Mouse (Mus musculus) kidney, embryonic 14.5 days (tissue): Measurements from ENCODE around the gene Pttg1. TPM values are rescaled to one million over a fixed set of nuclear protein-coding genes. Genes with fewer than 3 reads are reported as not detected.
A peak's percentile ranks its signal among the peaks of the same experiment; 100 is the strongest.

Source experiments
- ATAC-seq: fragments of 200-750 bp; cut with Nextera tagmentation; 2 replicates; pipeline ENCODE4 v1.8.0; 2017; ENCODE audit warnings: moderate number of reproducible peaks, mild to moderate bottlenecking, moderate TSS enrichment, moderate library complexity; ENCODE audit not compliant: low FRiP score, low TSS enrichment
- H3K27ac ChIP-seq: fragments of 300-500 bp; sonication (generic); 2 replicates; pipeline ENCODE4 v1.5.1; 2014; ENCODE audit warnings: low read depth, mild to moderate bottlenecking, low read length, moderate library complexity, mixed read lengths
- H3K27me3 ChIP-seq: fragments of 300-500 bp; sonication (generic); 2 replicates; pipeline ENCODE4 v1.6.1; 2014; ENCODE audit warnings: mild to moderate bottlenecking, low read length; ENCODE audit not compliant: control insufficient read depth, insufficient read depth
- H3K36me3 ChIP-seq: fragments of 300-500 bp; sonication (generic); 2 replicates; pipeline ENCODE4 v1.6.1; 2014; ENCODE audit warnings: low read length, mixed read lengths; ENCODE audit not compliant: control insufficient read depth, insufficient read depth
- H3K4me1 ChIP-seq: fragments of 300-500 bp; sonication (generic); 2 replicates; pipeline ENCODE4 v1.6.1; 2014; ENCODE audit warnings: low read length, mixed read lengths; ENCODE audit not compliant: control insufficient read depth, insufficient read depth
- H3K4me2 ChIP-seq: fragments of 300-500 bp; sonication (generic); replicated peaks from 2 replicates; pipeline ENCODE4 v1.6.1; 2014; ENCODE audit warnings: low read depth, mild to moderate bottlenecking, low read length
- H3K4me3 ChIP-seq: fragments of 300-500 bp; sonication (generic); 2 replicates; pipeline ENCODE4 v1.5.1; 2014; ENCODE audit warnings: mild to moderate bottlenecking, low read length
- H3K9ac ChIP-seq: fragments of 300-500 bp; sonication (generic); 2 replicates; pipeline ENCODE4 v1.6.1; 2014; ENCODE audit warnings: low read depth, mild to moderate bottlenecking, low read length, moderate library complexity
- H3K9me3 ChIP-seq: fragments of 300-500 bp; sonication (generic); 2 replicates; pipeline ENCODE4 v1.6.1; 2016; ENCODE audit warnings: low read length; ENCODE audit not compliant: control insufficient read depth
- WGBS: fragments of 180-500 bp; shearing (Covaris S2); extraction: QIAGEN DNeasy Blood & Tissue Kit; methylation state at CpG from one replicate; pipeline ENCODE4 v1.1.7; 2014; 5-methylcytosine and 5-hydroxymethylcytosine counted together
- polyA plus RNA-seq: library from polyadenylated mRNA; unstranded; fragments of >200 nt; fragmentation: Nextera tagmentation; extraction: Ambion mirVana; gene quantifications from 2 replicates; pipeline ENCODE4 v1.2.1, GENCODE M21; 2014

Pttg1 gene
- polyA plus RNA-seq = 105 and 129 TPM in 2 replicates

DNA sequence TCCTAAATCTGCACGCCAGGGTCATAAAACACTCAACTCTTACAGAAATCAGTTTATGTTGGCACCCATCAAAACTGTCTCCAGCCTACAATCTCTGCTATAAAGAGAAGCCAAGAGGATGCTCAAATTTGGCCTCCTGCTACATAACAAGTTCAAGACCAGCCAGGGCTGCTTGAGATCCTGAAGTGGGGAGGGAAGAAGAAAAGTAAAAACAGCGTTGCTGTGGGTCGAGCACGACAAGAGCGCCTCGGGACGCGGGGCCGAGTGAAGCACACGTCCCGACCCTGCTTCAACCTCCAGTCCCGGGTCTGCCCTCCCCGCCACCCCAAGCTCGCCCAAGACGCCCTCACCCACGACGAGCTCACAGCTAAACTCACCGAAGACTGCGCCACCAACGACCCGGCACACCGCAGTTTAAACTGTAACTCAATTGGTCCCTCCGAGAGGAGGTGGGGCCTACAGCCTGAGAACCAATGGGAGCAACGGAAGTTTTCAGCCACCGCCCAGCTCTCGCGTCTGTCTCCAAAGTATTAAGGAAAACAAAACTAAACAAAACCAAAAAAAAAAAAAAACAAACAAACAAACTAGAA lies at the start of gene Pttg1:
Pttg1 (minus strand) TSS at position 428 of the 590 bp plus-strand sequence.
- peak; percentile 97 for ATAC-seq
- H3K4me2 ChIP-seq = peak within 1 kb of the TSS; percentile 46
- no peaks in the 10 kb centered on the region for H3K9me3 ChIP-seq
- H3K9ac ChIP-seq = peak within 1 kb of the TSS; percentile 69
- 3% methylated on average over 27 of the region's 27 CpGs for WGBS
- H3K36me3 ChIP-seq = no peaks in the 10 kb centered on the region
- H3K27ac ChIP-seq = peak within 1 kb of the TSS; percentile 47; the same call in 1 of the 2 replicates
- 0 out of 2 replicates have a peak, but pooled peaks cover 6% of the 10 kb centered on the region for H3K4me1 ChIP-seq
- peak within 1 kb of the TSS; percentile 59 for H3K4me3 ChIP-seq
- H3K27me3 ChIP-seq = no peaks in the 10 kb centered on the region

DNA sequence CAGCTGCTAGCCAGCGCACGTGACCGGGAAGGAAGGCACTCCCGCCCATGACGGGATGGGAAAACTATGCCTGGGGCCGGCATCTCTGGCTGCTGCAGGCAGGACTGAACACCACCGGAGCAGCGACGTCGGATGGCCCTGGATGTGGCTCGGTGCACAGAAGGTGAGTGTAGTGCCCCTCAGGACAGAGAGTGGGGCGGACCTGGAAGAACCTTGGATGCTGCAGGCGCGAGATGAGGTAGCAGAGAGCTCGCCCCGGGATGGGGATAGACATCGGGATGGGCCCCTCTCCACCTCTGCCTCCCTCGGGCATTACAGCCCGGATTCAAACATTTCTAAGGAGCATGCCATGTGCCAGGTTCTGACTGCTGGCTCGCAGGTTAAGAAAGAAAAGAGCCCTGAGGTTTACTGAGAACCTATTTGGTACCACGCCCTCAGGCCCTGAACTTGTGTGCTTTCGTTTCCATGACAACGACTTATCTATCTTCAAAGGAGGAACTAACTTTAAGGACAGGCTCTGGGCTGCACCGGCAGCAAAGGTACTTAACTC lies 48.2 kb upstream of the Pttg1 start, which contains the start of gene C1qtnf2:
C1qtnf2 (plus strand) TSS at position 52 of the 550 bp plus-strand sequence.
- H3K4me2 ChIP-seq = peak within 1 kb of the TSS; percentile 42
- H3K27ac ChIP-seq = no peak within 1 kb of the TSS
- H3K27me3 ChIP-seq = no peaks in the 10 kb centered on the region
- peak; percentile 78; the same call in 1 of the 2 replicates for ATAC-seq
- H3K4me3 ChIP-seq = peak within 1 kb of the TSS; percentile 28; the same call in 1 of the 2 replicates
- H3K4me1 ChIP-seq = peaks cover 11% of the 10 kb centered on the region; the same call in 1 of the 2 replicates
- no peaks in the 10 kb centered on the region for H3K9me3 ChIP-seq
- H3K9ac ChIP-seq = peak within 1 kb of the TSS; percentile 1; the same call in 1 of the 2 replicates
- H3K36me3 ChIP-seq = no peaks in the 10 kb centered on the region
- WGBS = 4% methylated on average over 24 of the region's 24 CpGs

DNA sequence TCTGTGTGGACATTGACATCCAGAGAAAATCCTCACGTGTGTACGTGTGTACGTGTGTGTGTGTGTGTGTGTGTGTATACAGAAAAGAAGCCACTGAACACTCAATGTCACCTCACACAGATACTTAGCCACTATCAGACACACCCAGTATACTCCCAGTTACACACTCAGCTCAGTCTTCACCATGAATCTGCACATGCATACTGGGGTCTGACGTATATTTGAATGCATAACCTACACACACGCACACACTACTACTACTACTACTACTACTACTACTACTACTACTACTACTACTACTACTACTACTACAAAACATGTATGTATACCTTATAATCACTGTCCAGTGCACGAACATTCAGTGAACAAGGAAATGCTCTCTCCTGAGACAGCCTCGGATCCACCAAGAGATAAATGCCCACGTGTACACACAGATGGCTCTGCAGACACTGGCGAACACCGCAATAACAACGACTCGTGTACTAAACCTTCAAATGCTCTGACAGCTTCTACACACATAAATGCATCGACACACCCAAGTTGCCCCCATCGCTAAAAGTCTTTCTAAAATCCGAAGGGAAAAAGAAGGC lies 47.7 kb upstream of the Pttg1 start:
- no peaks in the 10 kb centered on the region for H3K27me3 ChIP-seq
- WGBS = 55% methylated on average over 15 of the region's 15 CpGs
- H3K9me3 ChIP-seq = no peaks in the 10 kb centered on the region
- H3K36me3 ChIP-seq = no peaks in the 10 kb centered on the region
- peak; percentile 36; the same call in 1 of the 2 replicates for ATAC-seq
- peak overlapping the region; percentile 42 for H3K4me2 ChIP-seq
- H3K4me3 ChIP-seq = peak overlapping the region; percentile 28; the same call in 1 of the 2 replicates
- H3K4me1 ChIP-seq = peaks cover 11% of the 10 kb centered on the region; the same call in 1 of the 2 replicates
- H3K9ac ChIP-seq = peak overlapping the region; percentile 1; the same call in 1 of the 2 replicates
- no peak overlapping the region for H3K27ac ChIP-seq

DNA sequence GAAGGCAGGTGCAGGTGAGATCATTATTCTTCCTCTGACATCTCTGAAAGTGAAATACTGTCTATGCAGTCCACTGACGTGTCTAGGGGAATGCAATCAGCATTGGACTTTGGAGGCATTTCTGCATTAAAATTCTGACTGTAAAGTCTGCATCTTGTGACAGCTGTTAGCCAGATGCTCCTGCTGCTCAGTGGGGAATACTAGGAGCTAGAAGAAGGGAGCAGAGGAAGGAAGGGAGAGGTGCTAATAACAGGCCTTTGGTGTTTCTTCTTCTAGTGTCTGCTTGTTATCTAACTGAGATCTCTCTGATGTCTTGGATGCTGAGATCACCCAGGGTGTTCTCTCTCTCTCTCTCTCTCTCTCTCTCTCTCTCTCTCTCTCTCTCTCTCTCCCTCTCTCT lies 47.1 kb upstream of the Pttg1 start:
- no peak overlapping the region for H3K27ac ChIP-seq
- no peaks in the 10 kb centered on the region for H3K27me3 ChIP-seq
- no peak overlapping the region for H3K9ac ChIP-seq
- H3K4me2 ChIP-seq = no peak overlapping the region
- no peak overlapping the region for H3K4me3 ChIP-seq
- no peaks in the 10 kb centered on the region for H3K9me3 ChIP-seq
- 56% methylated on average over 1 of the region's 1 CpGs for WGBS
- H3K36me3 ChIP-seq = no peaks in the 10 kb centered on the region
- ATAC-seq = no peak
- peaks cover 11% of the 10 kb centered on the region; the same call in 1 of the 2 replicates for H3K4me1 ChIP-seq

DNA sequence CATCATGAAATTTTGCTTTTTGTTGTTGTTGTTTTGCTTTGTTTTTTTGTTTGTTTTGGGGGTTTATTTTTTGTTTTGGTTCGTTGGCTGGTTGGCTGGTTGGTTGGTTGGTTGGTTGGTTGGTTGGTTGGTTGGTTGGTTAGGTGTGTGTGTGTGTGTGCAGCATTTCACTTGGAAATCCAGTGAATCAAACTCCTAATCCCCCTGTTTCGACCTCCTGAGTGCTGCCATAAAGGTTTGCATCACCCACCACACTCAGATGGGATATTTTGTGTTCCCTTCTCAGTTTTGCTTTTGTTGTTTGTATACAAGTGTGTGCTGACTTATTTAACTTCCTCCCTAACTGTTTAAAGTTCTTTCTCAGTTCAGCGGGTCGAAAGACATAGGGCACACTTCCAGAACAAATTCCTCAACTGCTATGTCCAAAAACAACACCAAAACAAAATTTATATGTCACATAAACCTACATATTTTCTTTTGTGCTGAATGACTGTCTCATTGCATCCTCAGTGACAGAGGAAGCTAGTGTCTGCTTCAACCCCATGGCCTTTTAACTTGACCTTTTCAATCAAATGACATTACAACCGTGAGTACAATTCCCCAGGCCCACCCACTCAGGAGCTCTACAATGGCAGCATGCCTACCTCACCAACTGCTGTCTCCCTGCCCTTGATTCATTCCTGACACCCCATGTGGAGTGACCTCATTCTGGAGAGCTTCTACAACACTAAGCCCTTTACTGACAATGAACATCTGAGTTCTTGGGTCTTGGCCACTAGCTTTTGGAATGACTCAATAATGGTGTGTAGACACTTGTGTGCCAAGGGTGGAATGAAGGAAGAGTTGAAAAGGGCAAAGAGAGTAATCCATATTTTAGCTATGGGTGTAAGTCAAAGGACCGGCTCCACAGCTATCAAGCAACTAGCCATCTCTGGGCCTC lies 45.1 kb upstream of the Pttg1 start:
- Histone ChIP-seq H3K27ac (peak overlapping the region; percentile 47; the same call in 1 of the 2 replicates), H3K36me3 (no peaks in the 10 kb centered on the region), H3K4me3 (no peak overlapping the region), H3K9ac (no peak overlapping the region), H3K27me3 (no peaks in the 10 kb centered on the region), H3K4me2 (no peak overlapping the region), H3K9me3 (no peaks in the 10 kb centered on the region), H3K4me1 (peaks cover 11% of the 10 kb centered on the region; the same call in 1 of the 2 replicates)
- 63% methylated on average over 6 of the region's 6 CpGs for WGBS
- ATAC-seq = no peak

DNA sequence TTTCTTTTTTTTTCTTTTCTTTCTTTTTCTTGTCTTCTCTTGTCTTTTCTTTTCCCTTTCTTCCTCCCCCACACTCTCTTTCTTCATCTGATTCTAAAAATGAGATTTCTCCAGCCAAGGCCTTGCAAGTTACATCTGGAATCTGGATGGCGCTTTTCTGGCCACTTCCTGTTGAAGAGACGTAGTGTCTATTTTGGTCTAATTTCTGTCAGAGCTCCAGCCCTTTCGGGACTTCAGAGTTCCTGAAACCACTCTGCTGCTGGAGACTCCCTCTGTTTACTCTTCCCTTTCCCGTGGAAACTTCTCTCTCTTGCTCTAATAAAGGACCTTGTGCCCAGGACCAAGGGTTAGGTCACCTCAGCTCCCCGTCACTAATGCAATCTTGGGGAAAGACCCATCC lies 44.1 kb upstream of the Pttg1 start:
- H3K27ac ChIP-seq = peak overlapping the region; percentile 62; the same call in 1 of the 2 replicates
- no peaks in the 10 kb centered on the region for H3K27me3 ChIP-seq
- H3K4me3 ChIP-seq = no peak overlapping the region
- 48% methylated on average over 5 of the region's 5 CpGs for WGBS
- no peak overlapping the region for H3K4me2 ChIP-seq
- H3K9me3 ChIP-seq = no peaks in the 10 kb centered on the region
- H3K36me3 ChIP-seq = no peaks in the 10 kb centered on the region
- H3K4me1 ChIP-seq = peaks cover 10% of the 10 kb centered on the region; the same call in 1 of the 2 replicates
- no peak overlapping the region for H3K9ac ChIP-seq
- no peak for ATAC-seq

DNA sequence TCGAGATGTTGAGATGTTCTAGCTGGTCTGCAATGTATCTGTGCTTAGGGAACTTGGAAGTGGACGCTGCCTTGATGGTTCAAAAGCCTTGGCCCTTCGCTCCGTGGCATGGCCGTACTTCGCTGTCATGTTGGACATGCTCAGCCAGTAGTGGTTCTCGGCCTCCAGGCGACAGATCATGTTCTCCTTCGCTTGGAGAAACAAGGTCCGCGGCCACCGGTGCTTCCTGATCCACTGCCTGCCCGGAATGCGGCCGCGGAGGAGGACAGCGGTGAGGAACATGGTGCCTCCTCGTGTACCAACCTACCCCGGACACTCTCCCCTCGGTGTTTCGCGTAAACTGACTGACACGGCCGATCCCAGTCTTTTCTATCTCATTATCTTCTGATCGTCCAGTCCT lies 37.2 kb upstream of the Pttg1 start:
- Histone ChIP-seq H3K27me3 (no peaks in the 10 kb centered on the region), H3K27ac (no peak overlapping the region), H3K9ac (no peak overlapping the region), H3K4me1 (no peaks in the 10 kb centered on the region), H3K9me3 (0 out of 2 replicates have a peak, but pooled peaks cover 3% of the 10 kb centered on the region), H3K4me2 (no peak overlapping the region), H3K36me3 (no peaks in the 10 kb centered on the region), H3K4me3 (no peak overlapping the region)
- 93% methylated on average over 25 of the region's 25 CpGs for WGBS
- no peak for ATAC-seq

DNA sequence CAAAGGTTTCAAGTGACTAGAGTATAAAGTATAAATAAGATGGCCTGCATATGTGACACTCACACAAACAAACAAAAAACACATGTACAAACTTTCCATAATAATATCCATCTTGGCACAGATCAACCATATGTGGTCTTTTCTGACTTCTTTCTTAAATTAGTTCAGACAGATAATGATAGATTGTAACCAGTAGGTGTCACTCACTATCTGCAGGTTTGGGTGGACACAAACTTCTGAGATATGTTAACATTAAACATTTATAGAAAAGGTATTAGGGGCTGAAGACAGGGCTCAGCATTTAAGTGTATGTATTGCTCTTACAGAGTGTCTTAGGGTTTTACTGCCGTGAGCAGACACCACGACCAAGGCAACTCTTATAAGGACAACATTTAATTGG lies 26.2 kb upstream of the Pttg1 start:
- no peaks in the 10 kb centered on the region for H3K27me3 ChIP-seq
- H3K9me3 ChIP-seq = no peaks in the 10 kb centered on the region
- WGBS = 64% methylated on average over 2 of the region's 2 CpGs
- no peak overlapping the region for H3K4me3 ChIP-seq
- ATAC-seq = no peak
- H3K9ac ChIP-seq = no peak overlapping the region
- peaks cover 6% of the 10 kb centered on the region; the same call in 1 of the 2 replicates for H3K36me3 ChIP-seq
- no peaks in the 10 kb centered on the region for H3K4me1 ChIP-seq
- H3K4me2 ChIP-seq = no peak overlapping the region
- H3K27ac ChIP-seq = no peak overlapping the region
